Mouse (Mus musculus): ENCODE measurements at regions not wholly inside any gene's neighbourhood (a gene's known extent, or its start where the extent isn't known, plus 50 kb on each side); places are given as distances from the start of the nearest gene placed in this dataset.

GRCm38 (mm10) chr7:124600767-124601166 is 618.1 kb downstream of the Hs3st4 start:
- H3K4me1 ChIP-seq: no peaks in the 10 kb centered on the region
- H3K4me3 ChIP-seq: no peak overlapping the region
- WGBS: 89% methylated on average over 6 of the region's 6 CpGs
- no peak overlapping the region for H3K27ac ChIP-seq
- H3K9me3 ChIP-seq: no peaks in the 10 kb centered on the region
- no peaks in the 10 kb centered on the region for H3K36me3 ChIP-seq
- no peak for DNase-seq (ENCODE audit: low spot score)
- no peaks in the 10 kb centered on the region for H3K27me3 ChIP-seq (ENCODE audit: insufficient read depth, poor library complexity, severe bottlenecking)

- no peaks in the 10 kb centered on the region for H3K4me1 ChIP-seq
- no peak overlapping the region for H3K27ac ChIP-seq
- no peak overlapping the region for H3K4me3 ChIP-seq
- no peaks in the 10 kb centered on the region for H3K9me3 ChIP-seq
- H3K27me3 ChIP-seq (ENCODE audit: insufficient read depth, poor library complexity, severe bottlenecking): no peaks in the 10 kb centered on the region
- 74% methylated on average over 2 of the region's 2 CpGs for WGBS
- H3K36me3 ChIP-seq: no peaks in the 10 kb centered on the region
- no peak for DNase-seq (ENCODE audit: low spot score)
These were observed 621.9 kb downstream of the Hs3st4 start for GRCm38 (mm10) chr7:124604581-124604980.

DNA sequence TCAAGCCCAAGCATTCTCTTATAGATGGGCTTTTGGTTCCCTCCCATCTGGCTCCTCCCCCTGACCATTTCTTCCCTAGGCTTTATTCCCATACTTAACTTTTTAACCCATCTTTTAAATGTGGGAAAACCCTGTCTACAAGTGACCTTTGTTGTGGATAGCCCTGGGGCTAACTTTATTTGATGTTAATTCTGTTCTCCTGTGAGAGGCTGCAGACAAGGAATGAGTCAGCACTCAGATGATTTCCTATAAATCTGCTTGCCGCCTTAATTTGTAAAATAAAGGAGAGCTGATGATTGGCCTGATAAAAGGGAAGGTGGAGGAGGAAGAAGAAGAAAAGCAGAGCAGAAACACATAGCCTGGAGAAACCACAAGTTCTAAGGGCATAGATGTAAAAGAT is 623.3 kb downstream of the Hs3st4 start:
- H3K4me3 ChIP-seq: no peak overlapping the region
- H3K36me3 ChIP-seq: no peaks in the 10 kb centered on the region
- DNase-seq (ENCODE audit: low spot score): no peak
- no peaks in the 10 kb centered on the region for H3K9me3 ChIP-seq
- H3K4me1 ChIP-seq: no peaks in the 10 kb centered on the region
- 77% methylated on average over 1 of the region's 1 CpGs for WGBS
- no peak overlapping the region for H3K27ac ChIP-seq
- no peaks in the 10 kb centered on the region for H3K27me3 ChIP-seq (ENCODE audit: insufficient read depth, poor library complexity, severe bottlenecking)

- DNase-seq (ENCODE audit: low spot score): no peak
- Histone ChIP-seq H3K27me3 (ENCODE audit: insufficient read depth, poor library complexity, severe bottlenecking) (no peaks in the 10 kb centered on the region), H3K4me3 (no peak overlapping the region), H3K4me1 (no peaks in the 10 kb centered on the region), H3K9me3 (no peaks in the 10 kb centered on the region), H3K27ac (no peak overlapping the region), H3K36me3 (no peaks in the 10 kb centered on the region)
These were observed 624.4 kb downstream of the Hs3st4 start for GRCm38 (mm10) chr7:124607061-124607460.

DNA sequence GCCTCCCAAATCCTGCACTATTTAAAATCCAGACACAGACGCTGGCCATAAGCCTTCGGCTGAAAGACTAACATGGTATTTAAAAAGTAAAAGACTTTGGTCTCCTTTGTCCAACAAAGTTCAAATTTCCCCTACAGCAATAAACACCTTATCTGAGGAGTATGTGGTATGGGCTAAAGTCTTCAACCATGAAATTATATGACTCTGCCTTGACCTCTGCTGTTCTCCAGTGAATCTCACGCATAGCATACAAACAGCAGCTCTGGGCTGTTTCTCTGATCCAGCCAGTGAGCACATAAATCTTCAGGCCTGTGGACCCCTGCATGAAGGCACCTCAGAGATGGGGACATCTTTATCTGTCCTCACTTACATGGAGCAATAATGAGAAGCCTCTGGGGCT is 627.8 kb downstream of the Hs3st4 start:
- DNase-seq (ENCODE audit: low spot score): no peak
- WGBS: 75% methylated on average over 3 of the region's 3 CpGs
- H3K9me3 ChIP-seq: no peaks in the 10 kb centered on the region

DNA sequence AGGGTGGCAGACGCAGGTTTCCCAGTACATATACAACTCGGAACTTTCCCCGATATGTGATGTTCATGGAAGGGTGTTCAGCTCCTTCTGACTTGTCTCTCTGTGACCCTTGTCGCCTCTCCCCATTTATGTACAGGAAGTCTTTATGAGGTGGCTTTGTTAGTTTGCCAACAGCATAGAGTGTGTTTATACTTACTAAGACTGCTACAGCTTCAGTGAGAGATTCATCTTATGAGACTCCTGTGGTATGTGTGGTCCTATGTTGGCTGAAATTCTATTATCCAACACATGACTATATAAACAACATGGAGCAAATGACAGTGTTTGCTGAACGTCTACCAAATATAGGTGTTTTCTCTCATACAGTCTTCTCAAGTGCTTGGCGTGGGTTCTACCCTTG is 664.5 kb downstream of the Hs3st4 start:
- Histone ChIP-seq H3K27me3 (ENCODE audit: insufficient read depth, poor library complexity, severe bottlenecking) (no peaks in the 10 kb centered on the region), H3K4me1 (no peaks in the 10 kb centered on the region), H3K27ac (no peak overlapping the region), H3K36me3 (no peaks in the 10 kb centered on the region), H3K4me3 (no peak overlapping the region), H3K9me3 (no peaks in the 10 kb centered on the region)
- DNase-seq (ENCODE audit: low spot score): no peak
- WGBS: 86% methylated on average over 6 of the region's 6 CpGs

More for the DNA sequence above, 627.8 kb downstream of the Hs3st4 start:
- Histone ChIP-seq H3K27ac (no peak overlapping the region), H3K36me3 (no peaks in the 10 kb centered on the region), H3K27me3 (ENCODE audit: insufficient read depth, poor library complexity, severe bottlenecking) (no peaks in the 10 kb centered on the region), H3K4me1 (no peaks in the 10 kb centered on the region), H3K4me3 (no peak overlapping the region)

DNA sequence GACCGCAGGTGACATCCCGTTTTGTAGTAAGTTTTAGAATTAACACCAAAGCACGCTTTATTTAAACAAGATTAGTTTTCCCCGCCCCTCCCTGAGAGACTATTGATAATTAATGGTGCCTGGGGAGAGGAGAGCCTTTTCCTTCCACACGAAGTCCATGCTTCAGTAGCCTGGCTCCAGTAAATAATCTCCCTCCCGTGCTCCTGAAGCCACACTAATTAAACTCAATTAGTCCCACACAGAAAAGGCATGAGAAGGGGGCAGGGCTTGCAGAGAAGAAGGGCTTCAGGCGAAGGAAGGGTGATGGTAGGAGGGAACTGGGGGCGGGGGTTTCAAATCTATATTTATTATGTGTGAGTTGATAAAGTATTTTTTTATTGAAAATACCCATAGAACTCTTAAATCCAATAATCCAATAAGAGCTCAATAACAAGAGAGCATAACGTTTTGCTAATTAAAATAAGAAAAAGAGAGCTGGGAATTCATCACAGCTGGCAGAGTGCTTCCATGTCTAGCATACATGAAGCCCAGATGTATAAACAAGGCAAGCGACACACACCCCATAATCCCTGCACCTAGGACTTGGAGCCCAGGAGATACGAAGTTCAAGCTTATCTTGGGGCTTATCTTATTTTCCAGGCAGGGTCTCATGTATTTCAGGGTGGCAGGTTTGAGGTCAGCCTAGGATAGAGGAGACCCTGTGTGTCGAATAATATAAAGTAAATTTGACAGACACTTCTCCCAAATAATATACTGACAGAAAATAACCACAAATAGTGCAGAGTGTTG is 684.7 kb downstream of the Hs3st4 start:
- WGBS: 38% methylated on average over 12 of the region's 12 CpGs
- H3K27me3 ChIP-seq (ENCODE audit: insufficient read depth, poor library complexity, severe bottlenecking): no peaks in the 10 kb centered on the region

DNA sequence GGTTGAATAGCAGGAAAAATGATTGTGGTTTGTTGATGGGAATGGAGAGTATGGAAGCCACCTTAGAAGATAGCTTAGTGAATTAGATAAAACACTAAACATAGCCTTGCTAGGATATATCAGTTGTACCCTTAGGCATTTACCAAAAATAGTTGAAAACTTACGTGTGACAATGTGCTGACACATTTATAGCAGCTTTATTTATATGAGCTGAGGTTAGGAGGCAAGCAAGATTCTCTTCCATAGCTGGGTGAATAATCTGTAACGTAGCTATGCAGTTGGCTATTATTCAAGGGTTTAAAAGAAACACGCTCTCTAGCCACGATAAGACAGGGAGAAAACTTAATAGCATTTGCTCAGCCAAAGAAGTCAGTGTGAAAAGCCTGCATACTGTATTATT is 685.4 kb downstream of the Hs3st4 start:
- H3K27me3 ChIP-seq (ENCODE audit: insufficient read depth, poor library complexity, severe bottlenecking): no peaks in the 10 kb centered on the region
- H3K9me3 ChIP-seq: no peaks in the 10 kb centered on the region
- no peak overlapping the region for H3K4me3 ChIP-seq
- no peak overlapping the region for H3K27ac ChIP-seq
- no peak for DNase-seq (ENCODE audit: low spot score)
- WGBS: 76% methylated on average over 4 of the region's 4 CpGs
- H3K36me3 ChIP-seq: no peaks in the 10 kb centered on the region
- no peaks in the 10 kb centered on the region for H3K4me1 ChIP-seq

More for the DNA sequence above, 684.7 kb downstream of the Hs3st4 start:
- Histone ChIP-seq H3K9me3 (no peaks in the 10 kb centered on the region), H3K4me1 (no peaks in the 10 kb centered on the region), H3K36me3 (no peaks in the 10 kb centered on the region), H3K4me3 (no peak overlapping the region), H3K27ac (no peak overlapping the region)
- DNase-seq (ENCODE audit: low spot score): no peak

- H3K36me3 ChIP-seq: no peaks in the 10 kb centered on the region
- no peak for DNase-seq (ENCODE audit: low spot score)
- no peak overlapping the region for H3K4me3 ChIP-seq
- H3K27ac ChIP-seq: no peak overlapping the region
- no peaks in the 10 kb centered on the region for H3K4me1 ChIP-seq
- H3K27me3 ChIP-seq (ENCODE audit: insufficient read depth, poor library complexity, severe bottlenecking): no peaks in the 10 kb centered on the region
- no peaks in the 10 kb centered on the region for H3K9me3 ChIP-seq
- 75% methylated on average over 4 of the region's 4 CpGs for WGBS
These were observed 687.8 kb downstream of the Hs3st4 start for GRCm38 (mm10) chr7:124670477-124670876.

DNA sequence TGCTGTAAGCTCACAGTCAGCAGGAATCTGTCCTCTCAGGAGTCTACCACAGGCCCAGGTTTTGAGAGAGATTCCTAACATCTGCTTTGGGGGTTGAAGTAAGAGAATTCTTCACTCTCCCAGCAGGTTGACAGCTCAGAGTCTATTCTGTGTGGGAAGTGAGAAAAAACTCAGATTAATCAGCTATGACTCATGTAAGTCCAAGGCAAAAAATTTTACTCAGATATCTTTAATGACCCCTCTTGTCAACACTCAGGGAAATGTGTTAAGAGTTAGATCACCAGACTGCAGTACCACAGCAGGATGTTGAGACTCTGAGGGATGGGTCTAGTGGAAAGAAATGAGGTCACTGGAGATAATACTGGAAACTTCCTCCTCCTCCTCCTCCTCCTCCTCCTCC is 688.4 kb downstream of the Hs3st4 start:
- H3K36me3 ChIP-seq: no peaks in the 10 kb centered on the region
- H3K9me3 ChIP-seq: no peaks in the 10 kb centered on the region
- no peak overlapping the region for H3K27ac ChIP-seq
- H3K27me3 ChIP-seq (ENCODE audit: insufficient read depth, poor library complexity, severe bottlenecking): no peaks in the 10 kb centered on the region
- H3K4me3 ChIP-seq: no peak overlapping the region
- no peak for DNase-seq (ENCODE audit: low spot score)
- H3K4me1 ChIP-seq: no peaks in the 10 kb centered on the region

DNA sequence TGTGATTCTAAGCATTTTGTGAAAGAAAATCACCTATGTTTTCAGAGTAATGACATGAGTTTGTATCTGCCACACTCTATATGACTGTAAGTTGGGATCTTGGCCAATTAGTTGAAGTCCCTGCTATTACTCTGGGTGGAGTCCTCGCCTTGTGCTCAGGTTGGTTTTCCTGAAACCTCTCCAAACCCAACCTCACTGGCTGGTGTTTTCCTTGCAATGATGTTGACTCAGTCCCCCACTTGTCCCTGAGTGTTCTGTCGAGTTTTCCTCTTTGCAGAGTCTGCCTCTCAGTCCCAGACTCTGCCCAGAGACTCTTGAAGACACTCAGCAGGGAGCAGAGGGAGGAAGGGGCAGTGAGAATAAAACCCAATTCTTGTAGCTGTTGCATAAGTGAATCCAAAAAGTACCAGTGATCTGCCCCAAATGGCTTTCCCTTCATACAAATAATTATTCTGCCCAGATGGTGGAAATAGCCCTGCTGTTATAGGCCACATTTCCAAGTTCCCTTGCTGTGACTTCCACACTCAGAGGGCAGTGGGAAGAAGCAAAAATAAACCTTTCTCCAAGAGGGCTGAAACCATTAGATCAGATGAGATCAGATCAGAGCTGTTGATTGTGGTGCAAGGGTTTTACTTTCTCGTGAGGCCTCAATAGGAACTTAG is 694.3 kb downstream of the Hs3st4 start:
- H3K4me1 ChIP-seq: no peaks in the 10 kb centered on the region
- H3K9me3 ChIP-seq: no peaks in the 10 kb centered on the region
- WGBS: 54% methylated on average over 3 of the region's 3 CpGs
- H3K4me3 ChIP-seq: no peak overlapping the region
- no peak overlapping the region for H3K27ac ChIP-seq
- no peaks in the 10 kb centered on the region for H3K27me3 ChIP-seq (ENCODE audit: insufficient read depth, poor library complexity, severe bottlenecking)
- H3K36me3 ChIP-seq: no peaks in the 10 kb centered on the region
- DNase-seq (ENCODE audit: low spot score): no peak

- H3K27me3 ChIP-seq (ENCODE audit: insufficient read depth, poor library complexity, severe bottlenecking): no peaks in the 10 kb centered on the region
- no peak for DNase-seq (ENCODE audit: low spot score)
- H3K9me3 ChIP-seq: no peaks in the 10 kb centered on the region
- no peaks in the 10 kb centered on the region for H3K4me1 ChIP-seq
- H3K36me3 ChIP-seq: no peaks in the 10 kb centered on the region
- H3K27ac ChIP-seq: no peak overlapping the region
- H3K4me3 ChIP-seq: no peak overlapping the region
These were observed 697.9 kb downstream of the Hs3st4 start for GRCm38 (mm10) chr7:124680561-124680960.

GRCm38 (mm10) chr7:124681212-124681611 is 698.5 kb downstream of the Hs3st4 start:
- Histone ChIP-seq H3K4me1 (no peaks in the 10 kb centered on the region), H3K36me3 (no peaks in the 10 kb centered on the region), H3K4me3 (no peak overlapping the region), H3K9me3 (no peaks in the 10 kb centered on the region), H3K27me3 (ENCODE audit: insufficient read depth, poor library complexity, severe bottlenecking) (no peaks in the 10 kb centered on the region), H3K27ac (no peak overlapping the region)
- no peak for DNase-seq (ENCODE audit: low spot score)
- WGBS: 67% methylated on average over 10 of the region's 10 CpGs

GRCm38 (mm10) chr7:124681820-124682219 is 699.2 kb downstream of the Hs3st4 start:
- DNase-seq (ENCODE audit: low spot score): no peak
- Histone ChIP-seq H3K9me3 (no peaks in the 10 kb centered on the region), H3K4me3 (no peak overlapping the region), H3K36me3 (no peaks in the 10 kb centered on the region), H3K27ac (no peak overlapping the region), H3K27me3 (ENCODE audit: insufficient read depth, poor library complexity, severe bottlenecking) (no peaks in the 10 kb centered on the region), H3K4me1 (no peaks in the 10 kb centered on the region)
- WGBS: 85% methylated on average over 2 of the region's 2 CpGs

All from heart, embryonic 10.5 days (tissue).